Mouse (Mus musculus) liver, adult 2 months (tissue): ENCODE data around the gene Kif6.

Experiments
- CTCF ChIP-seq: fragments of 200-500 bp; IDR thresholded peaks from 2 replicates; pipeline ENCODE4 v1.5.1; 2011; ENCODE audit warnings: low read depth, low read length, control low read depth
- POLR2A ChIP-seq: fragments of 200-500 bp; IDR thresholded peaks from 2 replicates; pipeline ENCODE4 v1.6.1; 2011; ENCODE audit warnings: low read length, control low read depth; ENCODE audit not compliant: insufficient read depth; ENCODE audit errors: extremely low read depth

DNA sequence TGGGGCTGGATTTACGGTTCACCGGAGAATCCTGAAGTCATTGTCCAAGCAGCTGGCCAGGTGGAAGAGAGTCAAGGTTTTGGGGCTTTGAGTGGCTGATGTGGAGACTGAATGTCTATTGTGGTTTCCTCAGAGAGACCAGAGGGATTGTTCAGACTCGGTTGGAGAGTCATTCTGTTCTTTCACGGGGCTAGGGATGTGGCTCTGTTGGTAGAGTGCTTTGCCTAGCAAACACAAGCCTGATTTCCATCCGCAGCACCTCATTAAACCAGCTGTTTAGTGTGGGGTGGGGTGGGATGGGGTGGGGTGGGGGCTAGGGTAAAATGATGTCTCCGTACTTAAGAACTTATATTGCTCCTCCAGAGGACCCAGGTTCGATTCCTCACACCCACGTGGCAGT lies 146.9 kb downstream of the Kif6 start:
- TF ChIP-seq POLR2A (no peak), CTCF (no peak)
